Mouse (Mus musculus): Measurements from ENCODE around the gene Lpin2. TPM values are rescaled to one million over a fixed set of nuclear protein-coding genes. Genes with fewer than 3 reads are reported as not detected.

Lpin2 gene
- total RNA-seq (2021) = 47.3 and 50.6 TPM in 2 replicates
- long read RNA-seq, full-length matches to known transcripts = 8 of 64 reads
- long read RNA-seq, partial matches to known transcripts = 21 of 64 reads
- long read RNA-seq, other reads (novel, unspliced or antisense) = 35 of 64 reads

DNA sequence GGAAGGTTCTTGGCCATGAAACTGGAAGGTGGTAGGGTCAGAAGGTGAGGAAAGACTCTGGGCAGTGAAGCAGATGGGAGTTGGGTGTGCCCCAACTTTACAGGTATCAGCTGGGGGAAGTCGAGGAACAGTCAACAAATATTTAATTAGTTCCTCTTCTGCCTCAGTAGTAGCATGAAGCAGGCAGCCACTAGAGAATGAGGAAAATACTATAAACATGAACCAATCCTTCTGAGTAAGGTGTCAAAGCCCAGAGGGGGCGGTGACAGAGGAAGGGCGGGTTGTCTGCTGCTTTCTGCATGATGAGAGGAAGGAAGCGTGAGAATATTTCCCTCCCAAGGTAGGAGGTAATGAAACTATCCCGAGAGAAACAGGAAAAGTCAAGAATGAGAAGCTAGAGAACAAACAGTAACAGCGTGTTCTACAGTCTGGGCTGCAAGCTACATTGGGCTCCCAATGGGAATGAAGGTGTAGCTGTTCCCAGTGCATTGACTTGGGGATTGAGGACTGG, at the start of gene Lpin2:
TSS of gene Lpin2 (plus strand) at position 350 of the 511 bp plus-strand sequence.
- no peak for DNase-seq

DNA sequence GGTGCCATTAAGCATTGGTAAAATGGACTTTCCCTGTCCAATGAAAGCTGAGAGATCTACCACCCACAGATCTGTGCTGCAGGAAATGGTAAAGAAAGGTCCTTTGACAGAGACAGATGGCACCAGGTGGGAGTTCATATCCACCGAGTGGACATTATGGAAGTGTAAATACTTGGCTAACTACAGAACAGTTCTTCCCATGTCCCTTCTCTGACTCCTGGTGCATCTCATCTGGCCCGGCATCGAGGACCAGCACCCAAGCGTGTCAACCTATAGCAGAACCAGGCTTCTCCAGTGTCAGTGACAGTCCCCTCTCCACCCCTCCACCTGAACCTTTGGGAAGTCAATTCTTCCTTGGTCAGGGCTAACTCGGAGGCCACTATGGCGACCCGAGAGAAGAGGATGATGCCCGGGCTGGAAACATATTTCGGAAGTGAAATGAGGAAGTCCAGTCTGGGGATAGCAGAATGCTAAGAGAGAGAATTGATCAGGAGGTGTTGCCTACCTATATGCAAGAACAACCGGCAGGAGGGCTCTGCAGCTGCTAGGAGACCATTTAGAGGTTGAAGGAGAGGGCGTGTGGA, 49.4 kb upstream of the Lpin2 start:
- DNase-seq = no peak

DNA sequence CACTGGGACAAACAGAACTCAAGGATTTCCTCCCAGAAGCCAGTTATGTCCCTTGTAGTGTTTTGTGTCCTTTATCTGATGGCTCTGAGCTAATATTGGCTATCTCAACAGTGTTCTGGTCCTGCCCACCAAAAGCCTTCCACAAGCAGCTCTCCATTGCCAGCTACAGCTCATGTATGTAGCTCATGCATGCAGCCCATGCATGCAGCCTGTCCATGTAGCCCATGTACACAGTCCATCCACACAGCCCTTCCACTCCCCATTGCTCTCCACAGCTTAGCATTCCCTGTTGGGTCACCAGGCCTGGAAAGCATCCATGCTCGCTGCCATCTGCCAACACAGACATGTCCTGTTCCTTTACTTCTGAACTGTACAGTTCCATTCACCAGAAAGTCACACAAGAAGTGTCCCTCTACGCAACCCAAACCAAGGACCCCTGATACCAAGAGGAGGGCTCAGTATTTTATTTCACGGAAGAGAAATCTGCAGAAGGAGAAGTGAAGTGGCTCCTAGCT, 47.9 kb upstream of the Lpin2 start:
- no peak for DNase-seq

DNA sequence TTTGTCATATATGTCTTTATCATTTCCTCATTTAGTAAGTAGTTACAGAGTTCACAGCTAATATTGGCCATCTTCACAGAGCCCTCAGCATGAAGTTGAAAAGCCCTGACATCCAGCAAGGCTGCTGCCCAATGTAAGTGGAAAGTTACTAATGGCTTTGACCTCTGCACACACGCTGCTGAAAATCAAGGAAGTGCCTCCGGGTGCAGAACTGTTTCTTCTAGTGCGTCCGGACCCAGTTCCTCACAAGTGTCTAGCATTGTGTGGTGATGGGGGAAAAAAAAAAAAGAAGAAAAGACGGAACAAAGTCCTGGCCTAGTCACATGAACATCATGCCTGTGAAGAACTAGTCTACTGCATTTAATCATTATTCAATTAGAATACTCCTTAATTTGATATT, 47.3 kb upstream of the Lpin2 start:
- no peak for DNase-seq

DNA sequence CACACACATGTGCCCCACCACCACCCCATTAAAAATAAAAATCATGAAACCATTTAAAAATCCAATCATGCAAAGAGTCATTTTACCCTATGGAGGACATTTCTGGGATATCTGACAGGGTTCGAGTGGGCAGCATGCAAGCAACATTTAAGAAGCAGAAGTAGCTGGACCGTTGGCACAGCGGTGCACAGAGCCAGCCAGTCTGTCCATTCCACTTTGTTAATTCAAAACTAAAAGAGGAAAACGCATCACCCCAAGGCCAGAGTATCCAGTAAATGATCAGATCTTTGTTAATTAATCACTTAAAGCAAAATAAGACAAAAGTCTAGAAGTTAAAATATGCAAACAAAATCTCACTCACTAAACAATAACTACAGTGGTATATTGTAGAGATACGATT, 46.5 kb upstream of the Lpin2 start:
- no peak for DNase-seq

DNA sequence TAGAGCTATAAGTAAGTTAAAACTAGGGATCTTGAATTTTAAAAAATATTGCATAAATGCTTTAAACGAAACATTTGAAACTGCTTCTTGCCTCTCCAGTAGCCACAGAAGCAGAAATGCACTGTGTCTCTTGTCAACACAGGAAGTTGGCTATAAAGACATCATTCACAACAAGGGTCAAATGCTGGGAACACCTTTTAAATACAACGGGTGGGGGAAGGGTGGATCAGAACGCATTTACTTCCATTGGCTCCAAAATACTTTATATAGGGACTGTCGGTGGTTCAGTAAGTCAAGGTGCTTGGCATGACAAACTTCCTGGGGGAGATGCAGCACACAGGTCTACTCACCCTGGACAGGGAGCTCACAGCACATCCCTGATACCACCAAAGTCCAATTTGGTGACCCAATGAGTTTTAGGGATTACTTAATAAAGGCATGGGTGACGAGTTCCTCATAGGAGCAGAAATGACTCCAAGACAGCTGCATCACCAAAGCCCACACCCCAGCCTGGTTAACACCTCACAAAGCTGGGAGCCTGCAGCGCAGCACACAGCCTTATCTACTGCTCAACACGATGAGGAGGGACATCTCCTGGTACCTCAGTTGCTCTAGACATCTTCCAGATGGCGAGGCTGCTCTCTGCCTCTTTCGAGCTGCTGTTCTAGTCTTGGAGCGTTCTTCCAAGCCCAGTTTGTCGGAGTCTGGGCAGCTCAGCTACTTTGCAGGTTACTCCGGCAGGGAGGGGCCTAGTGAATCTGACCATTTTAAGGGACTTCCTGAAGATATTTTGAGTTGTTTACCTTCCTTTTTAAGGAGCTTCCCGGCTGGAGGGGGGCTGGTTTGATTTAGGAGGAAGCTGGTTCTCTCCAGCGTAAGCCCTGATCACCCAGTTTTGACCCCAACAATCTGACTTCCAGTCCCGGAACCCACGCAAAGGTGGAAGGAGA, 45.7 kb upstream of the Lpin2 start:
- DNase-seq = no peak

DNA sequence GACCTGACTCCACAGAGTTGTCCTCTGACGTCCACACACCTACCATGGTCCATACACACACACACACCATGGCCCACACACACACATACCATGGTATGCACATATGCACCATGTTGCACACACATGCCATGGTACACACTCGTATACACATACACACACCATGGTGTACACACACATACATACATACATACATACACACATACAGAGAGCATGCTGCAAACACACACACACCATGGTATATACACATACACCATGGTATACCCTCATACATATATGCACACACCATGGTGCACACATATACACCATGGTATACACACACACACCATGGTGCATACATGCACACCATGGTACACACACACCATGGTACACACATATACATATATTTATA, 45.0 kb upstream of the Lpin2 start:
- DNase-seq = no peak

DNA sequence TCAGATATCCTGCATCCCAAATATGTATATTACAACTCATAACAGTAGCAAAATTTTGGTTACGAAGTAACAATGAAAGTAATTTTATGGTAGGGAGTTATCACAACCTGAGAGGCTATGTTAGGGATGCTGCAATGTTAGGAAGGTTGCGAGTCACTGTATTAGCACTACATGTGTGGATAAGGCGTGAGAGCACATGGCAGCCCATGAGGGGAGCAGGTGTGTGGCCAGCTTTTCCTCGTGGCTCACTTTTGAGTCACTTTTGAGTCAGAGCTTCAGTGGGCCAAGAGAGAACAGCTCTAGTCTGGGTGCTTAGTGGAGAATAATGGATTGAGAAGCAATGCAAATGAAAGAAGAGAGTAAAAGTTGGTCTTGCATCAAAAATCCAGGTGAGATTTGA, 40.3 kb upstream of the Lpin2 start:
- no peak for DNase-seq

DNA sequence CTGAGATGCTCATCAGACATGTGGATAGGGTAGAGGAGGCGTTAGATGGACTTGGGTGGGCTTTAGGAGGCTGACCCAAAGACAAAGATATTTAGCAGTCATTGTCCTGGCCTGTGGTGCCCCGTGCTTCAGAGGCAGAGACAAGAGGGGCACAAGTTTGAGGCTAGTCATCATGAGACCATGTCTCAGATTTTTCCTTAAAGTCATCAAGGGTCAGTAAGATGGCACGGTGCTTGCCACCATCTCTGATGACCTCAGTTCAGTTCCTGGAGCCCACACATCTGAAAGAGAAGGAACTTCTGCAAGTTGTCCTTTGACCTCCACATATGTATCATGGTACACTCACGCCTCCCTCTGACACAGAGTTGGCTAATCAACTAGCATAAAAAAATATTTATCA, 39.2 kb upstream of the Lpin2 start:
- no peak for DNase-seq

DNA sequence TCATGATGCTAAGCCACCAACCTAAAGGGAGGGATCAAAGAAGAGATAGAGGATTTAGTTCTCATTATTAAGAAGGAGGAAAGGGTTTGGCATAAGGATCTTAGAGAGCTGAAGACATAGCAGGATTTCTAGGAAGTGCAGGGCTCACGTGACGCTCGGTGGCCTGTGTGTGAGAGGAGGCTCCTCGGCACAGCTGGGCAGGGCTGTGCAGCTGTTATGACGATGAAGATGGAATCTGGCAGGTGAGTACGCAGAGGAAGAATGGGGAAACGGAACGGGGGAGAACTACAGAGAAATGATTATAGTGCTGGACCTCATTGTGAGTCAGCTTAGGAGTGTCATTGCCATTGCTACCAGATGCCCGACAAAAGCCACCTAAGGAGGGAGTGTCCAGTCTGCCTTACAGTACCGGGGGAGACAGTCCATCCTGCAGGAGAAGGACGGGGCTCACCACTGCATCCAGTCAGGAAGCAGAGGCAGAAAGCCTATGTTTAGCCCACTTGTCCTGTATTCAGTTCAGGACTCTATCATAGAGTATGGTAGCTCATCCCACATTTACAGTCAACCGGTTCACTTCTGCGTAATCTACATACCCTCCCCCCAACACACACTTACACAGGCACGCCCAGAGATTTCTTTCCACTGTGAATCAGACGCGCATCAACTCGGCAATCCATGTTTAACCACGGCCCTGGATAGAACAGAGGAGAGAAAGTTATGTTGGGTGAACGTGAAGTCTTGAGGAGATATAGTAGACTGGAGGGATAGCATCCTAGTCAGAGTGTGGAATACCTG, 37.8 kb upstream of the Lpin2 start:
- DNase-seq = no peak

DNA sequence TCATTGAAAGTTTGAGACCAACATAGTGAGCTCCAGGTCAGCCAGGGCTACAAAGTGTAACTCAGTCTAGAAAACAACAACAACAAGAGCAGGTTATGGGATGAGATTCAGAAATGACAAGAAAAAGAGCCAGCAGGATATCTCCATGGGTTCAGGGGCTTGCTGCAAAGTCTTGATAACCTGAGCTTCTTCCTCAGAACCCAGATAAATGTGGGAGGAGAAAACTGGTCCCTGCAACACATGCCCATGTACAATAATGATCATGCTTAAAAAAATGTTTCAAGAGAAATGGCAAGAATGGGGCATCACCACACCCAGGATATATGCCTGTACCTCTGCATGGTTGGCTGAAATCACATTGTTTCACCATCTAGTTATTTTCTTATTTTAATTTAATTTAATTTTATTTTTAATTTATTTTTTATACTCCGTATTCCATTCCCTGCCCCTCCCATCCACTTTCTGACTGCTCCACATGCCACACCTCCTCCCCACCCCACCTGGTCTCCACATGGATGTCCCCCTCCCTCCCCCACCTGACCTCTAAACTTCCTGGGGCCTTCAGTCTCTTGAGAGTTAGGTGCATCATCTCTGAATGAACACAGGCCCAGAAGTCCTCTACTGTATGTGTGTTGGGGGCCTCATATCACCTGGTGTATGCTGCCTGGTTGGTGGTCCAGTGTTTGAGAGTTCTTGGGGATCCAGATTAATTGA, 37.0 kb upstream of the Lpin2 start:
- DNase-seq = no peak

DNA sequence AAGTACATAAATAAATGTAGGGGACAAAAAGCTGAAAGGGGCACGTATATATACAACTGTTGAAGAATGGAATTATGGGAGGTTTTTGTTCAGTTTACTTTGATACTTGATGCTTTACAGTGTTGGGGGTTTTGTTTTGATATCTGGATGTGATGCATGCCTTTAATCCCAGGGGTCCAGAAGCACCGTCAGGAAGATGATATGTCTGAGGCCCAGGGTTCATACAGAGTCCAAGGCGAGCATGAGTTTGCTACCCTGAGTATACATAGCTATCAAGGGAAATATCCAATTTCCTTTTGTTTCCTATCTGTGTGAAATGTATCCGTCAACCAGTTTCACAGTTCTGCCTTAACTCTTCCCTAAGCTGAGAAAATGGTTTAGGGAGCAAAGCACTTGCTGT, 29.0 kb upstream of the Lpin2 start:
- no peak for DNase-seq

DNA sequence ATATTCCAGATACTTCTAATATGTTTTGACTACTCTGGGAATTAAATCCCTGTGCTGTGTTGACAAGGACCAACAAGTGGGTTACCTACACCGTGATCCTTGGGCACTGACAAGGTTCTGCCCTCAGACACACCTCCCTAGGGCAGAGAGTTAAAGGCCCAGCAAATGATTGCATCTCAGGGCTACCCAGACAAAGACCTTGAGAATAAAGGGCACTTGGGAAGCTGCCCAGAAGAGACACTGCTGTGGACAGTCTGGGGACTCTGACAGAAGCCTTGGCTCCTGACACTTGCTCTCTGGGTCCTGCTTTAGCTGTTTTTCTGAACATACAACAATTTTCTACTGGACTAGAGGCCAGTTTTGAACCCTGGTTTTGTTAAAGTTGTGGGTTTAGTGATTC, 27.1 kb upstream of the Lpin2 start:
- DNase-seq = peak; percentile 54

DNA sequence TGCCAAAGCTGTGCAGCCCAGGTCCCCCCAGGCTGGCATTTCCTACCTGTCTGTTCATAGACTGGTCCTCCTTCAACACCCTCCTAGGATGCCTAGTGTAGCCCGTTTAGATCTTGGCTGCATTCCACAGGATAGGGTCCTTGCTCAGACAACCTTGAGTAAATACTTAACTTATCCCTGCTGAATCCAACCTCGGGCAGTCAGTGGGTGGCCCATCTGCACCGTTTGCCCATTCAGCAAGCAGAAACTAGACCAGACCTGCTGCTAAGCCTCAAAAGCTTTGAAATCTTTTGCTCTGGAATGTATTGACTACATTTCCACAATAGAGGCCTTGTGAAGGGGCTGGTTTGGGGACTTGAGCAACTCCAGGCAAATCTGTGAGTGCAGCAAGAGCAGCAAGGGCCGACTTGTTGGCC, 23.2 kb upstream of the Lpin2 start:
- DNase-seq = no peak

DNA sequence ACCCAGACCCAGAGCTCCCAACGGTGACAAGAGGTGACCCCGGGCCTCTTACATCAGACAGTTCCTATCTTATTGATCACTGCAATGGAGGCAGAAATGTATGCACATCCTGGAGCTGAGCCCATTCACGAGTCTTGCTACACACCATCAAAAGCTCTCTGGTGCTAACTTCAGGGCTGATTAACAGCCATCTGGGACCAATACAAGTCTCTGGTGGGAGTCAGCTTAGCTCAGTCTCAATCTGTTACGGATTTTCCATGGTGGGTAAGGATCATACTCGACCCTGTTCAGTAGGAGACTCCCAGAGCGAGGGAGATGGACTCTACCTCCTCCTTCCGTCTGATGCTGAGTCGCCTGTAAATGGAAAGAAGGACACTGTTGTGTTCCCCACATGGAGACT, 22.6 kb upstream of the Lpin2 start:
- no peak for DNase-seq

DNA sequence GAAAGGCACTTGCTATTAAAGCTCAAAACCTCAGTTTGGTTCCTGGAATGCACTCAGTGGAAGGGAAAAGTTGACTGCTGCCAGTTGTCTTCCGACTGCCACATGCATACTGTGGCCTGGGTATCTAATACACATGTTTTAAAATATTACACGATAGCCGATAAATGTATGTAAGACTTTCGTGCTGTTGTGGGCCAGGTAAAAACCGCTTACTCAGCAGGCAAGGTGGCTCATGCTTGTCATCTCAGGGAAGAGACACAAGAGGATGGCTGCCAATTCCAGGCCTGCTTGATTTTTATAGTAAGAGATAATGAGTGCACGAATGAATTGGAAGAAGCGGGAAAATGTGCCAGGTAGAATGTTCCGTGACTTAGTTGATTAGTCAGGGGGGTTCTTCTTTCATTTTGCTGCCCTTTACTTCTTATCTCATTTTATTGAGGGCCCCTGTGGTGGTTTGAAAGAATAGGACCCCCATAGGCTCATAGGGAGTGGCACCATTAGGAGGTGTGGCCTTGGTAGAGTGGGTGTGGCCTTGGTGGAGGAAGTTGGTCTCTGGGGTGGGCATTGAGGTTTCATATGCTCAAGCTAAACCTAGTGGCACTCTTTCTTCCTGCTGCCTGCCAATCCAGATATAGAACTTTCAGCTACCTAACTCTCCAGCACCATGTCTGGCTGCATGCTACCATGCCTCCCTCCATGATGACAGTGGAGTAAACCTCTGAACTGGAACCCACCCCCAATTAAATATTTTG, 21.9 kb upstream of the Lpin2 start:
- no peak for DNase-seq

DNA sequence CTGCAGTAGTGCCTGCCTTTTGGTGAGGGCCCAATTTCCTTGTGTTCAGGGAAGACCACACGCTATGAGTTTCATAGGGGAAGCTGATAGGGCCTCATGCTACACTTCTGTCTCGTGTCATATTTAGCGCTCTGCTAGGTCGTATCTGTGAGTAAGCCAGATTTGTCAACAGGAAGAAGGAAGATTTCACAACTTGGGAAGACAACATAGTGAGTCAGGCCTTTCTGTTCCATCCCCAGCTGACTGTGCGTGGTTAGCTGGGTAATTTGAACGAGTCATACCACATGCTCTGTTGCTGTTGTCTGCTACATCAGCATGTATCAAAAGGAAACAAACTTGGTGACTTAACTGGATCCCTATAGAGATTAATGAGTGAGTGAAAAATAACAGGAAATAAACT, 17.4 kb upstream of the Lpin2 start:
- DNase-seq = no peak

DNA sequence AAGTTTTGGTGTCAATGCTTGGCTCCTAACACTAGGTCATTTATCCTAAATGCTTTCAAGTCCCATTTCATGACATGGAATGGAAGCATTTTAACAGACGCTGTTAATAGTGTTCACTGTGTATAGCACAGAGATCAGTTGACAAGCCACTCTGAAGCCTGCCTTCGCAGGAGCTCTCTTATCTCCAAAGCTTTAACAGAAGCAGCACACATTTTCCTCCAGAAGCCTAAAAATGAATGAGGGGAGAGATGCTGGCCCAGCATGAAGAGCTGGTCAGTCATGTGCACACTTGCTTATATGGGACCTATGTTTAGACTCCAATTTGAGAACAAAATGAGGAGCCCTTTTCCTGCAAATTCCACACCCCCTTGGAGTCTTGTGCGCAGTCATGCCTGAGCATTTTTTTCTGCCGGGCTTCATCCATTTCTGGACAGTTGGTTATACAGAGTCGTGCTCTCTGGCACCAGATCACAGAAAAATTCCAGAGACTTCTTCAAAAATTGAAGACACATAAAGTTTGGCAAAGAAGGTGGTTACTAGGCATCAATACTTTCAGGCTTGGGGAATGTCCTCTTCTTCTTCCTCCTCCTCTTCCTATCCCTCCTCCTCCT, 14.1 kb upstream of the Lpin2 start:
- no peak for DNase-seq

DNA sequence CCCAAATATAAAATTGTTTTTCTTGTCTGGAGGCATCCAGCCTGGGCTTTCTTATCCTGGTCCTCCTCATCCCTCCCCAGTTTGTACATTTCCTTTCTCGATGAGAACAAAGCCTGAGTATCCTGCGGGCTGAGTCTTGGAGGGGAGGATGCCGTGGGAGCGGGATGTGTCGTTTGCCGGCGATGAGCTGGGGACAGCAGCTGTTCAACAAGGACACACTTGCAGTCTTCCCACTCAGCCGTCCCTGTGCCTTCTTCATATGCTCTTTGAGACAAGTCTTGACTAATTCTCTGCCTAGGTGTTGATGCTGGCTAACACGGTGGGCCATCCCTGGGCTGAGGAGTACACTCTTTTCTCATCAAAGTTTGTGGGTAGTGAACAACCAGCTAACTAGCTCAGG, 13.5 kb upstream of the Lpin2 start:
- DNase-seq = no peak

DNA sequence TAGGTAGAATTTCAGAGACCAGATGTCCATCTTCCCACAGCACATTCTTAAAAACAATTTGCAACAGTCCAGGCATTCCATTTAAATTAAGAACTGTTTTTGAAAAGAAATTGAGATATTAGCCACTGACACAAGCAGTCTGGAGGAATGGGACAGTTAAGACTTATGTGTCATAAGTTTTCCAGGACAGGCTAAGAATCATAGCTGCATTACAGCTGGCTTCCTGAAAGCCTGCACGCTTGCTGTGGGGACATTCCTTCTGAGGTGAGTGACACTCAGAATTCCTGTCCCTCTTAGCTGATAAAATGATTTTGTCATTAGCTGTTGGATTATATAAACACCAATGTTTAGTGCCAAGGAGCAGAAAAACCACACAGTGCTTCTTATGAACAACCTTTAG, 12.7 kb upstream of the Lpin2 start:
- DNase-seq = no peak

DNA sequence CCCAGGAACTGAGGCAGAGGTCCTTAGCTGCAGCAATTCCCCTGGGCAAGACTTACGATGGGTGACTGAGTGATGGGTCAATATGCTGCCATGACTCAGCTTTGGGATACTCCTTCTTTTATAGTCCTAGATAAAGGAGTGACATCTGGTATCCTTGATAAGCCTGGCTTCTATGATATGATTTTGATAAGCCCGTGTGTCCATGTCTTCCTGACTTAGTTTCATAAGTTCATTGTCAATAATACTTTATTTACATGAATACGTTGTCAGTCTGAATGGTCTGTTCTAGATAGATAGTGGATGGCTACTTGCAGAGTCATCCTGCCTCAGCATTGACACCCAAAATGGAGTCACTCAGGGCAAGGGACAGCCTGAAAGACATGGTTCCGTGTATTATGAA, 11.2 kb upstream of the Lpin2 start:
- DNase-seq = no peak
